11 mouse cellular contexts compared by ENCODE assay signal in the genomic region with DNA sequence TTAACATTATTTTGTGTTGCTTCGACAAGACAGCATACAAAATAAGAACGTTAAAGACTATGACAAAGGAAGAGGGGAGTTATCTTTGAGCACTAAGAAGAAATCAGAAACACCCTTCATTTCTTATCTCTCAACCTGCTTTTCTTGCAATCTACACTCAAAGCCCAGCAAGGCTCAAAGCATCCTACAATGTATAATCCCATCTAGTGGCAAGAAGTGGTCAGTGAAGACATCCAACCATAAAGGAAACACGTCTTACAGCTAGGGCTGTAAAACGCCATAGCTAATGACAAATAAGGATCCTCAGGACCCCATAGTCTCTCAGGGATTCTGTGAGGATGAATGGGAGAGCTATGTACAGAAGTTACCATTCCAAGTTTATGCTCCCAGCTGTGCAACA.
"Had no signal": no experiment of that assay in that cellular context is flagged by ENCODE, and none has a peak within 500 bp of the region (broad histone marks: within the 10 kb centered on the region; RNA-seq: fewer than 3 reads in every experiment).

No protein-coding gene starts in this region.

- H3K4me2 ChIP-seq: kidney, embryonic 15.5 days; limb, embryonic 15.5 days; liver, embryonic 12.5 days; lung, embryonic 15.5 days; midbrain, embryonic 12.5 days; neural tube, embryonic 12.5 days had no signal

- H3K27ac ChIP-seq: kidney, embryonic 15.5 days; limb, embryonic 15.5 days; liver, embryonic 12.5 days; lung, embryonic 15.5 days; midbrain, embryonic 12.5 days; neural tube, embryonic 12.5 days had no signal

- H3K36me3 ChIP-seq: kidney, embryonic 15.5 days; limb, embryonic 15.5 days; liver, embryonic 12.5 days; lung, embryonic 15.5 days; midbrain, embryonic 12.5 days; neural tube, embryonic 12.5 days had no signal

- H3K9me3 ChIP-seq: kidney, embryonic 15.5 days; limb, embryonic 15.5 days; liver, embryonic 12.5 days; lung, embryonic 15.5 days; midbrain, embryonic 12.5 days; neural tube, embryonic 12.5 days had no signal

- H3K4me1 ChIP-seq: kidney, embryonic 15.5 days; limb, embryonic 15.5 days; liver, embryonic 12.5 days; lung, embryonic 15.5 days; midbrain, embryonic 12.5 days; neural tube, embryonic 12.5 days had no signal

- H3K9ac ChIP-seq: kidney, embryonic 15.5 days; limb, embryonic 15.5 days; liver, embryonic 12.5 days; lung, embryonic 15.5 days; midbrain, embryonic 12.5 days; neural tube, embryonic 12.5 days had no signal

- H3K4me3 ChIP-seq: kidney, embryonic 15.5 days; limb, embryonic 15.5 days; liver, embryonic 12.5 days; lung, embryonic 15.5 days; midbrain, embryonic 12.5 days; myocyte; neural tube, embryonic 12.5 days had no signal

- ATAC-seq: liver, embryonic 12.5 days had no signal

- DNase-seq: kidney, adult 2 months; kidney, postnatal 36 days; thymus, adult 18-20 months; thymus, postnatal 14 days had no signal

- H3K27me3 ChIP-seq: limb, embryonic 15.5 days; liver, embryonic 12.5 days; lung, embryonic 15.5 days; midbrain, embryonic 12.5 days; neural tube, embryonic 12.5 days had no signal
